Mouse (Mus musculus) left cerebral cortex, adult 9 months (tissue): ENCODE measurements around the gene Rab34.
"Not testable (repeated sequence)": the region's sequence is repeated elsewhere in the genome, so short reads cannot be mapped to it uniquely, and the experiment has no call there.

Experiments
- DNase-seq, 2 experiments: peaks; one replicate each; pipeline ENCODE4 v3.0.0; 2022; ENCODE audit warnings: low spot score in 2 of 2

Rab34 gene

DNA sequence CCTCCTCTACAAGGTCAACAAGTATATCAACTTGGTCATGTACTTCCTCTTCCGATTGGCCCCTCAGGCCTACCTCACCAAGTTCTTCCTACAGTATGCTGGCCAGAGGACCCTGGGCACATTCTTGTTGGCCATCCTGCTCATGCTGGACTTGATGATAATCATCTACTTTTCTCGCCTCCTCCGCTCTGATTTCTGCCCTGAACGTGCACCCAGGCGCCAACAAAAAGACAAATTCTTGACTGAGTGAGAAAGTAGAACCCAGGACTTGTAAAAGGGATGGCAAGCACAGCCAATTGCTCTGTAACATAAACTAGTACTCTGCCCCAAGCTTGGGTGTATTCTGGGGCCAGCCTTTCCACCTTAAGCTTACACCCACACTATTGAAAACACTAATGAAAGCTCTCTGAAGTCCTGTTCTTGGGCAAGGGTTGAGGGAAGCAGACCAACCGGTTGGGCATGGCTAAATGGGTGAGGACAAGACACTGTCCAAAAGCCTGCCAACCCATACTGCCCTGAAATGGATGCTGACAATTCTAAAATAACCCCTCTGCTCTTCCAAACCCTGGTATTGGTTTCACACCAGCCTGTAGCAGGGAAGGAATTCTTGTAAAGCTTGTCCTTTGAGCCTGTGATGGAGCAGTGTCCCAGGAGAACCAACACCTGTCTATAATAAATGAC is 8.0 kb upstream of the Rab34 start:
- DNase-seq = no peak

DNA sequence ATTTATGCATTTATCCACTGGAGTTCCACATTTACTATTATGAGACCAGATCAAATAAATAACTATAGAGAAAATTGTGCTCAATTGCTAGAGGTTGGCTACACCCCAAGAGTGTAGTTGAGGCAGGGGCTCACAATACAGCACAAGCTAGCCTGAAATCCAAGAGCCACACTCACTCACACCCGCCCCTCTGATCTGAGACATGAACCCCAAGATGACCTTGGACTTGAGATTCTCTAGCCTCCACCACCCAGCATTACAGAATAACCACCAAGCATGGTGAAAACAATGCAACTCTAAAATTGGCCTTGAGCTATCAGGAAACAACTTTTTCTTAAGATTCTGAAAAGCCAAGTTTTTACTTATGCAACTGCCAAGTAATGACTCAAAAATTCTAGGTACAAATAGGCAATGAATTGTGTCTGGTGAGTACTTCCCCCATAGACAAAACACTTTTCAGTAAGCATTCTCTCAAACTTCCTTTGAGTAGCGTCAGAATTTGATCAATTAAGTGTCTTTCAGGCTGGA is 6.3 kb upstream of the Rab34 start:
- DNase-seq = no peak

DNA sequence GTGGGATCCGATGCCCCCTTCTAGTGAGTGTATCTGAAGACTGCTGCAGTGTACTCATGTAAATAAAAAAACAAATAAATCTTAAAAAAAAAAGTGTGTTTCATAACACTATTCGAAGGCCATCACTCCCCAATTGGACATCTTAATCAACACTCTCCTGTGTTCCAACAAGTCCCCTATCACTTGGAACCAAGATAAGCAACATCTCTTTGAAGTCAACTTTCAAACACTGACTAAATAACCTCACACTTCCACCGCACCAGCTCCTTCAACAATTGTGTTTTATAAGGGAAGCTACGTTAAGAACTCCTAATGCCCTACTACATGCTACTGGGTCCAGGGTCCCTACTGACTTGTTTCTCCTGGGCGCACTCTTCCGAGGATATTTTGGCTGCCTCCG is 5.8 kb upstream of the Rab34 start:
- no peak for DNase-seq

DNA sequence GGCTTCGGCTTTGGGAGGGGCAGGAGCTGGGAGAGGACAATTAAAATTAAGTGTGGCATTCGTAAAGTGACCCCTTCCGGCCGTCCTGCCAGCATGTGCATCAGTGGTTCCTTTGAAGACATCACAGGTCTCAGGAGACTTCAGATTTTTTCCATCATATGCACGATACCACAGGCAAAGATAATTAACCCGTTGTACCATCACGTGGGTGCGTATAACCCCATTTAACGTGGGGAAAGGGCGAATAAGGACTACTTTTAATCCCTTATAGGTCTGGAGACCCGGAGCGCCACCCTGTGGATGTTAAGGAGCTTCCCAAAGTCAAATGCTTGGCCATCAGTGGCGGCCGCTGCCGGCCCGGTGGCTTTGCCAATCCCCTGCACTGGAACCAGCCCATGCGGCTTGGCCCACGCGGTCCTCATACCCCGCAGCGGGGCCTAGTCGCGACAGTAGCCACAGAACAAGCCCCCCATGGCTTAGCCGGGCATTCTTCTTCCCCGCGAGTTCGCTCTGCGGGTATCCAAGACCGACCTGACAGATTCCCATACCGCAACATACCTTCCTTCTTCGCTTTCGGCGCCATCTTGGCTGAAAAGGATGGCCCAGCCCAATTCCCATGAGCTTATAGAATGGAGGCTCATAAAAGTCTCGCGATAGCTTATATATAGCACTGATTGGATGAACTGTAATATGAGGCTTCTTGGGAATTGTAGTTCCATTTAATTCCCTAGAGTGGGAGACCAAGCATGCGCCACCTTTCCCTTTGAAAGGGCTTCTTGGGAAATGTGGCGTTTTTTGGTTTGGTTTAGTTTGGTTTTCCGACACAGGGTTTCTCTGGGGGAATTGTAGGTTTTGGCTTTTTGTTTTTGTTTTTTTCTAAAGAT is 5.0 kb upstream of the Rab34 start, which contains the start of gene Rpl23a:
Gene Rpl23a (minus strand): TSS at position 624 of the 884 bp plus-strand sequence.
- DNase-seq = peak; percentile 88 to 93

DNA sequence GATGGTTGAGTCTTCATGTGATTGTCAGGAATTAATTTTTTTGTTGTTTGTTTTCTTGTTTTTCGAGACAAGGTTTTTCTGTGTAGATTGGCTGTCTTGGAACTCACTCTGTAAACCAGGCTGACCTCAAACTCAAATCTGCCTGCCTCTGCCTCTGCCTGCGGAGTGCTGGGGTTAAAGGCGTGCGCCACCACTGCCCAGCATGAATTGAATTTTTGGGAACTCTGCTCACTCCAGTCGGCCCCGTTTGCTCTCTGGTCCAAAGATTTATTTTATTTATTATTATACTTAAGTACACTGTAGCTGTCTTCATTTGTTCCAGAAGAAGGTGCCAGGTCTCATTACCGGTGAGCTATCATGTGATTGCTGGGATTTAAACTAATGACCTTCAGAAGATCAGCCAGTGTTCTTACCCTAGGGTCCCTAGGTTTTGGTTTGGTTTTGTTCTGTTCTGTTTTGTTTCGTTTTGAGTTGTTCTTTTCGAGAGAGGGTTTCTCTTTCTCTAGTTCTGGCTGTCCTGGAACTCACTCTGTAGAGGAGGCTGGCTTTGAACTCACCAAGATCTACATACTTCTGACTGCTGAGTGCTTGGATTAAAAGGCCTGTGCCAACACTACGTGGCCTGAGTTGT is 4.2 kb upstream of the Rab34 start:
- no peak for DNase-seq

DNA sequence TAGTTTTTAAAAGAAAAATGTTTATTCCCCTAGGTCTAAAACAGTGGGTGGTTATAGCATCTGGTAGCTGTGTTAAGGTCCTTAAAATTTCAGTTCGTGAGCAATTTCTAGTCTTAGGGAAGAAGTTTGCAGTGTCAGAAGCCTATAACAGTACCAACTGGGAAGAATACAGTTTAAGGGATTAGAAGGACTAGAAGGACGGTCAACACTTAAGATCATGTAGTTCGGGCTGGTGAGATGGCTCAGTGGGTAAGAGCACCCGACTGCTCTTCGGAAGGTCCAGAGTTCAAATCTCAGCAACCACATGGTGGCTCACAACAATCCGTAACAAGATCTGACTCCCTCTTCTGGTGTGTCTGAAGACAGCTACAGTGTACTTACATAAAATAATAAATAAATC is 3.5 kb upstream of the Rab34 start:
- DNase-seq = not testable (repeated sequence)

DNA sequence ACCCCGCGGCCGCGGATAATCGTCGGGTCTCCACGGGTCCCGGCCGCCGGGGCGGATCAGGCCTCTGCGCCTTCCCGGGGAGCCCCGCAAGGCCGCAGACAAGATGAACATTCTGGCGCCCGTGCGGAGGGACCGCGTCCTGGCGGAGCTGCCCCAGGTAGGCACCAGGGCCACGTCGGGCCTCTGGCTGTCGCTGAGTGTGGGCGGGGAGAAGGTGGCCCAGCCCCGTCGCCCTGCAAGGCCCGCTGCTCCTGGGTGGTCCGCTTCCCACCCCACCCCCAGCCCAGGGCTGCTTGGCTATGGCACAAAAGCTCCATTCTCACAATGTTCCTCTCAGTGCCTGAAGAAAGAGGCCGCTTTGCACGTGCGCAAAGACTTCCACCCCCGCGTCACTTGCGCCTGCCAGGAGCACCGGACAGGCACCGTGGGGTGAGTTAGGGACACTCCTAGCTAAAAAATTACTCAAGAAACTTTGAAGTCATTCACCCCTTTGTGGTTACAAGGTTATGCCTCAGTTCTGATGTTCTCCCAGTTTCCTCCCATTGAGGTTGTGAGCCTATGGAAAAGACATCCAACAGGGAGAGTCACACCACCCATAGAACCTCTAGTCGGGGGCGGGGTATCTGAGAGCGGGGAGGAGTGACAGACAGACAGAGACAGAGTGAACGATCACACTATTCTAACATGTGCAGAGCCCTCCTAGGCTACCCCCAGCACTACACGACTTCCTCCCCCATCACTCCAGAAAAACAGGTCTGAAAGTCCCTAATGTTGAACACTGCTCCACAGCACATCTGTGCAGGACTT is 1.2 kb downstream of the Rab34 start:
- DNase-seq = peak in 1 of 2 experiments; percentile 67

DNA sequence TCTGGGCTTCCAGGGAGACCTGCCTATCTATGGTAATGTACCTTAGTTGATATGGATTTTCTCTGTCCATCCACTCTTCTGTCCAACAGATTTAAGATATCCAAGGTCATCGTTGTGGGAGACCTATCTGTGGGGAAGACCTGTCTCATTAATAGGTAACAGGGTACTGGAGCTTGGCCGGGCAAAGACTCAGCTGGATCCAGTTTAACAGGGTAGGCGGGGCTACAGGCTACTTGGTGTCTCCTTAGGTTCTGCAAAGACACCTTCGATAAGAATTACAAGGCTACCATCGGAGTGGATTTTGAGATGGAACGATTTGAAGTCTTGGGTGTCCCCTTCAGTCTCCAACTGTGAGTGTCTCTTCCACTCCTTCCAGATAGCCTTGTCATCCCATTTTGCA is 1.8 kb downstream of the Rab34 start:
- DNase-seq = no peak

DNA sequence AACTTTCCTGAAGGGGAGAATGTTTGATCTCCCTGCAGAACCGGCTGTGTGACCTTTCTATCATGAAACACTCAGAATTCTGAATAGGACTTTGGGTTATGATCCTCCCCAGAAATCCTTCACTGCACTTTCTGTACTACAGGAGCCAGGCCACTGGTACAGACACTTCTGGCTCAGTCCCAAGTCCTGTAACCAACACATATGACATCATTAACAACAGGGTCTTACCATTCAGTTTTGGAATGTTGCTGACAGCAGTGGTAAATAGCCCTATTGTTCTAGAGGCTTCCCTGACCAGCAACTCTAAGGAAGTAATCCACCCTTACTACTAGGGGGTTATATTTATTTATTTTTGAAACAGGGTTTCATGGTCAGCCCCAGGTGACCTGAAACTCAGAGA is 4.9 kb downstream of the Rab34 start, which contains the start of gene Proca1:
Gene Proca1 (plus strand): TSS at position 280 of the 400 bp plus-strand sequence.
- DNase-seq = no peak

DNA sequence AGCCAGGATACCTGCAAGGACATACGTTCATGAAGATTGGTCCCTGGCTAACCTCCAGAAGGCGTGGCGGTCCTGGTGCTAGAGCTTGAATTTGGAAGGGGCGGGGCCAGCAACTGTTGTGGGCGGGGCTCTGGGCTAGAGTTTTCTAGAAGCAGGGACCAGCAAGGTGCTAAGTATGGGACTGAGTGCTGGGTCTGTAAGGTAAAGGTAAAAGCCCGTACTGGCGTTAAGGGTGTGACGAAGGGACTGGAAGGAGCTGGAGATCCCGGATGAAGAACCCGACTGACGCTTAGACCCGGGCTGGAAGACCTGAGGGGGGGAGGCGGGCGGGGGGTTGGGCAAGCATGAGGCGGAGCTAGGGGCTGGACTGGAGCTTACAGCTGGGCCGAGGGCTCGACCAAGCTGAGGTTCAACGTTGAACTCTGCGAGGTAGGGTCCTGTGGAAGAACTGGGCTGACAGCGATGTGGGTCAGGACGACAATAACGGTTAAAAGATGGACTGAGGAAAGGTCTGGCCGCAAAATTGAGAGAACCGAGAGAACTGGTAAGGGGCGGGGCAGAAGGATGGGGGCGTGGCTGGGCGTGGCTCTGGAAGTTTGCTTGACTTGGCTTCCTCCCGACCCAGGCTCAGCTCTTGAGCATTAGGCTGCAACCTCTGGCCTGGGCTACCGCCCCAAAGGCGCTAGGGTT is 6.3 kb downstream of the Rab34 start:
- DNase-seq = peak in 1 of 2 experiments; percentile 34

DNA sequence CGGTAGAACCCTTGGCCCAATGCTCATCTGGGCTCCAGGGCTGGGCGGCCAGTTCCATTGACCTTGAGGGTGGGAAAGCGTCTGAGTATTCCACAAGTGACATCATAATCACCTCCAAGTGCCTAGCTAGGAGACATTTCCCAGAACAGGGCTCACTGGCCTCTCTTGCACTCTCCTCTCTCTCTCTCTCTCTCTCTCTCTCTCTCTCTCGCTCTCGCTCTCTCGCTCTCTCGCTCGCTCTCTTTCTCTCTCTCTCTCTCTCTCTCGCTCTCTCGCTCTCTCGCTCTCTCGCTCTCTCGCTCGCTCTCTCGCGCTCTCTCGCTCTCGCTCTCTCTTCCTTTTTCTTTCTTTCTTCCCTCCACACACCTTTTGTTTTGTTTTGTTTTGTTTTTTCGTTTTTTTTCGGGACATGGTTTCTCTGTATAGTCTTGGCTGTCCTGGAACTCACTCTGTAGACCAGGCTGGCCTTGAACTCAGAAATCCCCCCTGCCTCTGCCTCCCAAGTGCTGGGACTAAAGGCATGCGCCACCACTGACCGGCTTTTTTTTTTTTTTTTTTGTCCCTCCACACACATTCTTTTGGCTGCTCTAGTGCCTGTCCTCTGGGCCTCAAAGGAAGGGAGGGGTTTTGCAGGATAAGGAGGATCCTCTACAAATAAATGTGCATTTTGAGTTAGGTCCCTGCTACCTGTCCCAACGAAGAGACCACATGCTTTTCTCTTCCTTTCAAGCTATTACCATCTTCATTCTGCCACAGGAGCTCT is 7.1 kb downstream of the Rab34 start:
- DNase-seq = no peak

DNA sequence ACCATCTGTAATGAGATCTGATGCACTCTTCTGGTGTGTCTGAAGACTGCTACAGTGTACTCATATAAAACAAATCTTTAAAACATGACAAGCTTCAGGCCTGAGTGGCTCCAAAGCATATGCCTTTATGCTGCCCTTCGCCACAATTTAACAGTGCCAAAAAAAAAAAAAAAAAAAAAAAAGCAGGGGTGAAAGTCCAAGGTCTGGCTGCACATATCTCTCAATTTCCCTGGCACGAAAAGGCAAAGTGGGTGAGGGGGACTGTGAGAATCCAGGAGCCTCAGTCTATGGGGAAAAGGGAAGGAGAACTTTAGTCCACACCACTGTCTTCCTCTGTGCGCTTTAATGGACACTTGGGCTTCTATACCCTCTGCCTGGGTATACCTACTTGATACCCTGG is 14.1 kb downstream of the Rab34 start:
- no peak for DNase-seq

DNA sequence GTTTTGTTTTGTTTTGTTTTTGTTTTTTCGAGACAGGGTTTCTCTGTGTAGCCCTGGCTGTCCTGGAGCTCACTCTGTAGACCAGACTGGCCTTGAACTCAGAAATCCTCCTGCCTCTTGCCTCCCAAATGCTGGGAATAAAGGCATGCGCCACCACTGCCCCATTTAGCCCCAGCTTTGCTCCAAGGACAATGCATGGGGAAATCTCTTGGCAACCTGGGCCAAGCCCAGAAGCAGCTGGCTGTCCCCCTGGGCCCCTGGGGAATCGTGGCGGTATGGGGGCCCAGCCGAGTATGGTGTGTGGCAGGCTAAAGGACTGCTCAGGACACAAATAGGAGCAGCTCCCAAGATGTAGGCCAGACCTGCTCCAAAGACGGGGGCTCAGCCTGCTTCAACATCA is 16.1 kb downstream of the Rab34 start:
- DNase-seq = no peak

DNA sequence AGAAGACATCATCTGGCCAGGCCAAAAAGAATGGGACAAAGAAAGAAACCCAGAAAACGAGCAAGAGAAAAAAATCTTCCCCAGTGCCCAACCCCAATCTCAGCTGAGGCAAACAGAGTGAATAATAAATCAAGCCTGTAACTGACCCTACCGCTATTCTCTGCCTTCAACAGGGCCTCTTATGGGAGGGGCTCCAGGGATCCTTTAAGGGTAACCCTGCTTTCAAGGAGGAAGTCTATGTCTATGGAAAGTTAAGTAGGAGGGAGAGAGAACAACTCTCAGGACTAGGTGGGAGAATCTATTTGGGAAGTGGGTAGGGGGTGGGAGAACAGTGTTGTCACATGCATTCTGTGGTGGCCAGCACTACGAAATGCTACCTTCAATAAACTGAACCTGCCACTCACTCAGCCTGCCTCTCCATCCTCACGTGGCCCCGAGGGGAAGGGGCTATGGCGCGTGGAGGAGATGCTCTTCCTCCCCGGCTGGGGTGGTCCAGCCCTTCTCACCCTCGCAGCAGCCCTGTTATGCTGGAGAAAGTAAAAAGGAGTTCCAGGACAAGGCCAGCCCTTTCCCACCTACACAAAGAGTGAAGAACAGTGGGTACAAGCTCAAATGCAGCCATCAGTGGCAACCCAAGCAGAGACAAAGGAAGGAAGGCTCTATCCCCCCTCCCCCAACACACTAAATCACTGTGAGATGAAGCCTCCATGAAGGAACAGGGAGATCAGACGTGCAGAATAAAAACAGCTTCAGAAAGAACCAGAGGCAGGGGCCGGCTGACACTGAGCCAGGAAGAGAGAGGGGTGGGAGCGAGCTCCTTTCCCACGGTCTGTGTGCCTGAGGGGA is 17.4 kb downstream of the Rab34 start:
- DNase-seq = no peak

DNA sequence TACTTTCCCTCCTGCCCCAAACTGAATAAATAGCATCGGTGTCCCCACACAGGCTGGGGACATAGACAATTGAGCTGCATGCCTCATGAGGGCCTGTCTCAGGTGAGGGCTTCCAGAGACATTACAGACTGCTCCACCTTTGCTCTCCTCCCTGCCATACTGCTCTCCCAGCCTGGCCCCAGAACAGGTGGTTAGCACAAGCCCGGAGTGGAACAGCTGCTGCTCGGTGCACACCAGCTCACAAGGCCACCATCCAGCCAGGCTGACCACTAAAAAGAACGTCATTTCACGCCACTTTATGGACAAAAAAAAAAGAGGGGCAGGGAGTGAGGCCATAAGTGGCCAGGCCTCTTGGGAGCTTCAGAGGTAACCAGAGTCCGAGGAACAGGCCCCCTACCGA is 19.0 kb downstream of the Rab34 start:
- DNase-seq = no peak

DNA sequence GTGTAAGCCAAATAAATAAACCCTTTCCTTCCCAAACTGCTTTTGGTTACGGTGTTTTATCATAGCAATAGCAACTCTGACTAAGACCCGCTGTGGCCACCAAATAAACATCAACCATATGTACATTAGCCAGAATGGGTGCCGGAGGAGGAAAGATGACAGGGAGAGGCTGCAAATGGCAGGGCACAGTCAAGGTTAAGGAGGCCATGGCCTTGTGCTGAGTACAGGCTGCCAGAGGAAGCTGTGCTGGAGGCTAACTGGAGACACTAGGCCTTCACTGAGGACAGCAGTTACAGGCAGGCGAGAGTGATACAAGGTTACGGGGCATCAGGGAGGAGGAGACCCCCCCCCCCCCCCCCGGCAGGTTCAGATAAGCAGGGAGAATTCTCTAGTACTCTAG is 21.7 kb downstream of the Rab34 start:
- DNase-seq = no peak

DNA sequence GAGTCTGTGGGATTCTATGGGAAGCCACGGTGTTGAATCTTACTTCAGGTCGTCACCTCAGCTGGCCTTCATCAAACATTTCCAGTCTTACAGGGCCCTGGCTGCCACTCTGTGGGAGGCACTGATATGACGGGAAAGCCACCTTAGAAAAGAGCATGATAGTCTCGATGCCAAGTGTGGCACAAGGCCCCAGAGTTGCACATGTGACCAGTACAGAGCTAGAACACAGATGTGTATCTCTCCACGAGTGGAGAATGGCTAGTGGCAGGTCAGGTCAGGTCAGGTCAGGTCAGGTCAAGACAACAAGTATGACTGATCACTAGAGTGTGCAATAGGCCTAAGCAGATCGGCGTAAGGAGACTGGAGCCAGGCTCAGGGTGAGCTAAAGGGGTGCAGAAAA is 22.4 kb downstream of the Rab34 start:
- no peak for DNase-seq

DNA sequence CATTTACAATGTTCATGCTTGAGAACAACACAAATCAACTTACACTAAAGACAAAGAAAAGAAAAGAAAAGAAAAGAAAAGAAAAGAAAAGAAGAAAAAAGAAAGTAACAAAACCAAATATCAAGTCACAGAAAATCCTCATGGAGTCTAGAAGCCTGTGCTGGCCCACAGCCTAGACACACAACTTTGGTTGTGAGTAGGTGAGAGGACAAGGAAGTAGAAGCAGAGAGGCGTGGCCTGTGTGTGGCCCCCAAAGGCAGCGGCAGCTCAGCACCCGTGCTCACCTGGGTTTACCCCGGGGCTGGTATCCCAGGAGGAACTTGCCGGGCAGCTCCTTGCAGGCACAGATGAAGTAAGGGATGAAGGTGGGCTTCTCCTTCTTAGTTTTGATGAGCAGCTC is 23.3 kb downstream of the Rab34 start:
- DNase-seq = no peak
